Mouse (Mus musculus) E14TG2a.4 (cell line): ENCODE data around the gene Rbms3.

Experiments
- CTCF ChIP-seq: conservative IDR thresholded peaks from 2 replicates; pipeline ENCODE4 v1.5.1; 2014; ENCODE audit warnings: low read length
- NANOG ChIP-seq: IDR thresholded peaks from 2 replicates; pipeline ENCODE4 v1.6.1; 2014; ENCODE audit warnings: borderline replicate concordance, low read length, mixed read lengths
- POU5F1 ChIP-seq: IDR thresholded peaks from 2 replicates; pipeline ENCODE4 v1.6.1; 2014; ENCODE audit warnings: low read length, borderline replicate concordance

DNA sequence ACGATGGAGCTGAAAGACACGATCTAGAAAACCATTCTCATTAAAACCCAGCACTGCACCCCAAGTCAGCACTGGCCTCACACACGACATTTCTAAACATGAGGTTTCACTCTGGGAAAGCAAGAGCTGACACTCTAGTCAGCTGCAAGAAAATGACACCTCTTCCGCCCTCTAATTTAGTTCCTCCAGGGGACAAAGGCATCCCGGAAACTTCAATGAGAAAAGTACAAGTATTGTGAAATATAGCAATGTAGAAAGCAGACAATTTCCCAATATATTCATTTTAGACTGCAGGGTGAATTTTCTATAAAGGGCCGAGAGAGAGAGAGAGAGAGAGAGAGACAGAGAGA, 395.0 kb downstream of the Rbms3 start:
- TF ChIP-seq CTCF, result no peak
- TF ChIP-seq POU5F1, result no peak
- no peak for TF ChIP-seq NANOG
